12 mouse cellular contexts compared by ENCODE assay signal in genomic region chr2:74694066-74694465, GRCm38 (mm10). TPM values are rescaled to one million over a fixed set of nuclear protein-coding genes. Genes with fewer than 3 reads are reported as not detected.
DNase-seq lines count a peak whose midpoint lies in the region; ATAC-seq and TF ChIP-seq lines count a peak whose summit lies in the region.
"Had no signal": no experiment of that assay in that cellular context is flagged by ENCODE, and none has a peak within 500 bp of the region (broad histone marks: within the 10 kb centered on the region; RNA-seq: fewer than 3 reads in every experiment).

No protein-coding gene starts in this region.

- no peak for ATAC-seq in intestine, embryonic 16.5 days
- no peak for ATAC-seq in liver, embryonic 14.5 days (ENCODE audit: insufficient read depth)

- 2% methylated on average over 16 of the region's 16 CpGs for WGBS in heart, embryonic 10.5 days
- WGBS in intestine, embryonic 16.5 days, result 3% methylated on average over 16 of the region's 16 CpGs
- 3% methylated on average over 16 of the region's 16 CpGs for WGBS in liver, embryonic 14.5 days (ENCODE audit: insufficient replicate concordance)

- TF ChIP-seq CTCF in E14TG2a.4 (conservative IDR thresholded peaks at IDR 0.05; ENCODE audit: low read length), result peak; percentile 85
- TF ChIP-seq CTCF in liver, embryonic 14.5 days (IDR thresholded peaks at IDR 0.05; ENCODE audit: low read depth), result peak; percentile 31; the same call in 1 of the 2 replicates

- TF ChIP-seq EP300 in liver, embryonic 14.5 days (IDR thresholded peaks at IDR 0.05; ENCODE audit: low read depth), result no peak

- H3K9me3 ChIP-seq in heart, embryonic 10.5 days, result no peaks in the 10 kb centered on the region
- no peaks in the 10 kb centered on the region for H3K9me3 ChIP-seq in E14TG2a.4 (ENCODE audit: low read length)
- H3K9me3 ChIP-seq in intestine, embryonic 16.5 days (ENCODE audit: control insufficient read depth, low read length), result no peaks in the 10 kb centered on the region
- H3K9me3 ChIP-seq in liver, embryonic 14.5 days (ENCODE audit: control insufficient read depth, low read length), result no peaks in the 10 kb centered on the region
- H3K9me3 ChIP-seq: liver, embryonic 15.5 days had no signal

- H3K36me3 ChIP-seq in heart, embryonic 10.5 days, result no peaks in the 10 kb centered on the region
- no peaks in the 10 kb centered on the region for H3K36me3 ChIP-seq in E14TG2a.4 (ENCODE audit: insufficient read depth, low read length)
- H3K36me3 ChIP-seq in intestine, embryonic 16.5 days (ENCODE audit: control insufficient read depth, insufficient read depth, low read length), result no peaks in the 10 kb centered on the region
- no peaks in the 10 kb centered on the region for H3K36me3 ChIP-seq in liver, embryonic 14.5 days (replicated peaks; ENCODE audit: control insufficient read depth, insufficient read depth, low read depth)
- H3K36me3 ChIP-seq: liver, embryonic 15.5 days had no signal

- no peak overlapping the region for H3K27ac ChIP-seq in heart, embryonic 10.5 days
- no peak overlapping the region for H3K27ac ChIP-seq in intestine, embryonic 16.5 days (ENCODE audit: low read length)
- no peak overlapping the region for H3K27ac ChIP-seq in liver, embryonic 14.5 days
- H3K27ac ChIP-seq: liver, embryonic 15.5 days had no signal

- no peak overlapping the region for H3K9ac ChIP-seq in intestine, embryonic 16.5 days (ENCODE audit: low read depth, low read length)
- no peak overlapping the region for H3K9ac ChIP-seq in liver, embryonic 14.5 days (replicated peaks)
- H3K9ac ChIP-seq: liver, embryonic 15.5 days had no signal

- no peak overlapping the region for H3K4me3 ChIP-seq in heart, embryonic 10.5 days
- no peak overlapping the region for H3K4me3 ChIP-seq in E14TG2a.4 (replicated peaks; ENCODE audit: low read length)
- peak overlapping the region; percentile 26 for H3K4me3 ChIP-seq in intestine, embryonic 16.5 days (ENCODE audit: low read length)
- no peak overlapping the region for H3K4me3 ChIP-seq in liver, embryonic 14.5 days (ENCODE audit: insufficient read depth in 1 of 2, low read depth in 2 of 2, low read length in 2 of 2)
- H3K4me3 ChIP-seq: liver, embryonic 15.5 days had no signal

- H3K27me3 ChIP-seq in heart, embryonic 10.5 days (ENCODE audit: insufficient read depth, poor library complexity, severe bottlenecking), result peaks cover 98% of the 10 kb centered on the region
- peaks cover 96% of the 10 kb centered on the region for H3K27me3 ChIP-seq in E14TG2a.4 (ENCODE audit: insufficient read depth, low read length)
- peaks cover 91% of the 10 kb centered on the region for H3K27me3 ChIP-seq in intestine, embryonic 16.5 days (replicated peaks; ENCODE audit: control insufficient read depth, insufficient read depth, low read length)
- H3K27me3 ChIP-seq in liver, embryonic 14.5 days (ENCODE audit: control insufficient read depth, insufficient read depth, low read length), result peaks cover 100% of the 10 kb centered on the region

- H3K4me1 ChIP-seq in heart, embryonic 10.5 days, result peaks cover 22% of the 10 kb centered on the region
- H3K4me1 ChIP-seq in E14TG2a.4 (replicated peaks; ENCODE audit: low read depth, low read length), result peaks cover 49% of the 10 kb centered on the region
- H3K4me1 ChIP-seq in intestine, embryonic 16.5 days (ENCODE audit: control insufficient read depth, insufficient read depth, low read length), result peaks cover 4% of the 10 kb centered on the region; the same call in 1 of the 2 replicates
- H3K4me1 ChIP-seq in liver, embryonic 14.5 days (replicated peaks; ENCODE audit: control insufficient read depth in 2 of 2, insufficient read depth in 2 of 2, low read length in 1 of 2), result no peaks in the 10 kb centered on the region

- peak; percentile 75 for DNase-seq in heart, embryonic 10.5 days (ENCODE audit: low spot score)
- no peak for DNase-seq in heart, adult 8-10 months (ENCODE audit: low spot score)
- peak in 1 of 3 experiments; percentile 13 for DNase-seq in liver, embryonic 14.5 days (ENCODE audit: low read depth in 3 of 3, low spot score in 3 of 3)
- DNase-seq in T-cell, adult 2 months (ENCODE audit: low spot score), result no peak
- no peak for DNase-seq in cerebellum, adult 11-12 months
- DNase-seq in thymus, adult 18-20 months, result no peak
- DNase-seq: gastrocnemius, postnatal 10 days; right cerebral cortex, postnatal 25 days had no signal

- H3K4me2 ChIP-seq in intestine, embryonic 16.5 days (ENCODE audit: low read depth, low read length), result no peak overlapping the region
- no peak overlapping the region for H3K4me2 ChIP-seq in liver, embryonic 14.5 days (ENCODE audit: low read depth)
- H3K4me2 ChIP-seq: liver, embryonic 15.5 days had no signal

RNA-seq across cellular contexts. Expression of gene Hoxd10, which starts 2.3 kb away (rescaled TPM):
- 2.3 TPM in 1 of 2 replicates, not detected in the other for polyA plus RNA-seq in heart, embryonic 10.5 days (2016; fragmentation: Nextera tagmentation; extraction: Ambion mirVana)
- total RNA-seq in heart, adult 8-10 months (2022), result under 1 TPM in 1 of 4 experiments, not detected in 3; 0.12 TPM
- polyA plus RNA-seq in intestine, embryonic 16.5 days (2015; fragmentation: Nextera tagmentation; extraction: Ambion mirVana), result 3.7 and 4.4 TPM in 2 replicates
- polyA plus RNA-seq in liver, embryonic 14.5 days (2012; rRNA removed), result 0.07 TPM in 1 of 2 replicates, not detected in the other
- not detected in 2 replicates for polyA plus RNA-seq in liver, embryonic 14.5 days (2014; fragmentation: Nextera tagmentation; extraction: Ambion mirVana)
- polyA plus RNA-seq: cerebellum, adult 2 months; liver, embryonic 15.5 days had no signal

RNA-seq across cellular contexts. Expression of gene Hoxd9, which starts 3.5 kb away (rescaled TPM):
- polyA plus RNA-seq in heart, embryonic 10.5 days (2016; fragmentation: Nextera tagmentation; extraction: Ambion mirVana), result 3.0 TPM in 1 of 2 replicates, not detected in the other
- total RNA-seq in heart, adult 8-10 months (2022), result under 1 TPM; 0.22 to 0.49 (median 0.48) TPM
- 1.8 and 2.5 TPM in 2 replicates for polyA plus RNA-seq in intestine, embryonic 16.5 days (2015; fragmentation: Nextera tagmentation; extraction: Ambion mirVana)
- polyA plus RNA-seq in liver, embryonic 14.5 days (2012; rRNA removed), result 0.03 TPM in 1 of 2 replicates, not detected in the other
- polyA plus RNA-seq in liver, embryonic 14.5 days (2014; fragmentation: Nextera tagmentation; extraction: Ambion mirVana), result not detected in 2 replicates
- polyA plus RNA-seq: cerebellum, adult 2 months; liver, embryonic 15.5 days had no signal

RNA-seq across cellular contexts. Expression of gene Hoxd8, which starts 10.3 kb away (rescaled TPM):
- 0.09 and 1.3 TPM in 2 replicates for polyA plus RNA-seq in heart, embryonic 10.5 days (2016; fragmentation: Nextera tagmentation; extraction: Ambion mirVana)
- total RNA-seq in heart, adult 8-10 months (2022), result 1 to 10 TPM in 1 of 4 experiments, under 1 TPM in 3; 0.53 to 1.5 (median 0.76) TPM
- polyA plus RNA-seq in intestine, embryonic 16.5 days (2015; fragmentation: Nextera tagmentation; extraction: Ambion mirVana), result 3.1 TPM in 2 replicates
- 0.02 and 0.04 TPM in 2 replicates for polyA plus RNA-seq in liver, embryonic 14.5 days (2012; rRNA removed)
- 0.06 TPM in 1 of 2 replicates, not detected in the other for polyA plus RNA-seq in liver, embryonic 14.5 days (2014; fragmentation: Nextera tagmentation; extraction: Ambion mirVana)
- polyA plus RNA-seq: cerebellum, adult 2 months had no signal

RNA-seq across cellular contexts. Expression of gene Hoxd11, which starts 14.7 kb away (rescaled TPM):
- 0.07 and 2.1 TPM in 2 replicates for polyA plus RNA-seq in heart, embryonic 10.5 days (2016; fragmentation: Nextera tagmentation; extraction: Ambion mirVana)
- total RNA-seq in heart, adult 8-10 months (2022), result not detected
- 0.69 and 1.1 TPM in 2 replicates for polyA plus RNA-seq in intestine, embryonic 16.5 days (2015; fragmentation: Nextera tagmentation; extraction: Ambion mirVana)
- polyA plus RNA-seq in liver, embryonic 14.5 days (2012; rRNA removed), result 0.04 and 0.09 TPM in 2 replicates
- not detected in 2 replicates for polyA plus RNA-seq in liver, embryonic 14.5 days (2014; fragmentation: Nextera tagmentation; extraction: Ambion mirVana)
- polyA plus RNA-seq: cerebellum, adult 2 months; liver, embryonic 15.5 days had no signal

RNA-seq across cellular contexts. Expression of gene Hoxd3, which starts 17.7 kb away (rescaled TPM):
- 0.73 and 2.9 TPM in 2 replicates for polyA plus RNA-seq in heart, embryonic 10.5 days (2016; fragmentation: Nextera tagmentation; extraction: Ambion mirVana)
- under 1 TPM in 1 of 4 experiments, not detected in 3; 0.16 TPM for total RNA-seq in heart, adult 8-10 months (2022)
- polyA plus RNA-seq in intestine, embryonic 16.5 days (2015; fragmentation: Nextera tagmentation; extraction: Ambion mirVana), result 13.4 and 15.1 TPM in 2 replicates
- 0.02 and 0.19 TPM in 2 replicates for polyA plus RNA-seq in liver, embryonic 14.5 days (2012; rRNA removed)
- not detected in 2 replicates for polyA plus RNA-seq in liver, embryonic 14.5 days (2014; fragmentation: Nextera tagmentation; extraction: Ambion mirVana)
- polyA plus RNA-seq: liver, embryonic 15.5 days had no signal
